Mouse (Mus musculus): Measurements from ENCODE around the gene Dvl3. TPM values are rescaled to one million over a fixed set of nuclear protein-coding genes. Genes with fewer than 3 reads are reported as not detected.
"Not testable (repeated sequence)": the region's sequence is repeated elsewhere in the genome, so short reads cannot be mapped to it uniquely, and the experiment has no call there.

The Dvl3 gene
- polyA plus RNA-seq, 1 experiment from 2014 or later: 25.2 TPM

GRCm38 (mm10) chr16:20477270-20477669, 39.5 kb upstream of the Dvl3 start:
- Histone ChIP-seq H3K36me3 (ENCODE audit: insufficient read depth) (no peaks in the 10 kb centered on the region), H3K4me3 (ENCODE audit: low read depth, low read length) (no peak overlapping the region), H3K27ac (ENCODE audit: low read depth) (peak overlapping the region; percentile 90), H3K4me2 (no peak overlapping the region), H3K27me3 (ENCODE audit: insufficient read depth, low read length) (no peaks in the 10 kb centered on the region), H3K9ac (no peak overlapping the region; the same call in 1 of the 2 replicates), H3K4me1 (ENCODE audit: insufficient read depth) (no peaks in the 10 kb centered on the region), H3K9me3 (ENCODE audit: low read depth, low read length) (no peaks in the 10 kb centered on the region)
- TF ChIP-seq CTCF (IDR thresholded peaks at IDR 0.05; ENCODE audit: low read depth): no peak
- 34% methylated on average over 3 of the region's 3 CpGs for WGBS
- ATAC-seq (ENCODE audit: insufficient read depth): peak; percentile 69
- peak; percentile 7 for DNase-seq

GRCm38 (mm10) chr16:20478504-20478903, 38.3 kb upstream of the Dvl3 start:
- no peak overlapping the region for H3K4me2 ChIP-seq
- no peaks in the 10 kb centered on the region for H3K36me3 ChIP-seq (ENCODE audit: insufficient read depth)
- no peaks in the 10 kb centered on the region for H3K27me3 ChIP-seq (ENCODE audit: insufficient read depth, low read length)
- DNase-seq (peak; percentile 46), ATAC-seq (ENCODE audit: insufficient read depth) (no peak)
- no peak overlapping the region for H3K9ac ChIP-seq
- no peak overlapping the region for H3K27ac ChIP-seq (ENCODE audit: low read depth)
- 42% methylated on average over 2 of the region's 2 CpGs for WGBS
- no peak overlapping the region for H3K4me3 ChIP-seq (ENCODE audit: low read depth, low read length)
- no peak for TF ChIP-seq CTCF (IDR thresholded peaks at IDR 0.05; ENCODE audit: low read depth)
- H3K9me3 ChIP-seq (ENCODE audit: low read depth, low read length): no peaks in the 10 kb centered on the region
- H3K4me1 ChIP-seq (ENCODE audit: insufficient read depth): no peaks in the 10 kb centered on the region

DNA sequence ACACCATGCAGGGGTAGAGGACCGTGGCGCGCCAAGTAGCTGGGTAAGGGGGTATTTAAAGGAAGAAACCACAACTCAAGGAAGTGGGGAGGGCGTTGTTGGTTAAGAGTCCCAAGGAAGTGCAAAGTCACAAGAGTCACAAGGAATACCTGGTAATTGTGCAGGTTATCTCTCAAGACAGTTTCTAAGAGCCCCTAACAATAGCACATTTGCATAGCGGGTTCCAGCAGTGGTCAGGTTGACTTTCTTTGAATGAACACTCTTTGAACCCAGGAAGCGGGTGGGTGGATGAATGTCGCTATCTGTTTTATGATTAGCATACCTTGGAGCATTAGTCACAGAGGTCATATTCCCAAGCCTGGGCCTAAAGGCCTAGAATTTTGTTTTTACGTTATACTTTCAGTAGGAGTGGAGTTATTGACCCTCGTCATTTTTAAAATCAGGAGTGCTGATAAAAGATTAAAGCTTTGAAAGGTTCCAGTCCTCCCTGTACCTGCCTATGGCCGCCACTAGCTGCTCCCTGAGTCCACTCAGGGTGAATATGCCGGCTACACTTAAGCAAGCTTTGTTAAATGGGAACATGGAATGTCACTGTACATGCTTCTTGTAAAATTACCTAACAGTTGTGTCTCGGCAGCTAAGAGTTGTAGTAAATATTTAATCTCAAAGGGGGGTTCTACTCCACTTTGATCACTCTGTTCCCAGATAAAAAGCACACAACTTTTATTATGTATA, 37.6 kb upstream of the Dvl3 start:
- 84% methylated on average over 12 of the region's 12 CpGs for WGBS
- not testable (repeated sequence) for H3K9ac ChIP-seq

GRCm38 (mm10) chr16:20480115-20480514, 36.7 kb upstream of the Dvl3 start:
- WGBS: 44% methylated on average over 3 of the region's 3 CpGs
- no peak overlapping the region for H3K27ac ChIP-seq (ENCODE audit: low read depth)
- peak; percentile 62 for DNase-seq
- no peaks in the 10 kb centered on the region for H3K27me3 ChIP-seq (ENCODE audit: insufficient read depth, low read length)
- H3K4me2 ChIP-seq: no peak overlapping the region
- peak; percentile 59 for TF ChIP-seq CTCF (IDR thresholded peaks at IDR 0.05; ENCODE audit: low read depth)
- no peak overlapping the region for H3K4me3 ChIP-seq (ENCODE audit: low read depth, low read length)
- H3K9me3 ChIP-seq (ENCODE audit: low read depth, low read length): no peaks in the 10 kb centered on the region
- H3K9ac ChIP-seq: no peak overlapping the region
- no peak for ATAC-seq (ENCODE audit: insufficient read depth)
- no peaks in the 10 kb centered on the region for H3K36me3 ChIP-seq (ENCODE audit: insufficient read depth)
- H3K4me1 ChIP-seq (ENCODE audit: insufficient read depth): no peaks in the 10 kb centered on the region

More for the DNA sequence above, 37.6 kb upstream of the Dvl3 start:
- not testable (repeated sequence) for H3K9me3 ChIP-seq (ENCODE audit: low read depth, low read length); H3K36me3 ChIP-seq (ENCODE audit: insufficient read depth); H3K4me1 ChIP-seq (ENCODE audit: insufficient read depth); H3K27ac ChIP-seq (ENCODE audit: low read depth); H3K4me2 ChIP-seq; H3K4me3 ChIP-seq (ENCODE audit: low read depth, low read length); ATAC-seq (ENCODE audit: insufficient read depth); H3K27me3 ChIP-seq (ENCODE audit: insufficient read depth, low read length); DNase-seq

DNA sequence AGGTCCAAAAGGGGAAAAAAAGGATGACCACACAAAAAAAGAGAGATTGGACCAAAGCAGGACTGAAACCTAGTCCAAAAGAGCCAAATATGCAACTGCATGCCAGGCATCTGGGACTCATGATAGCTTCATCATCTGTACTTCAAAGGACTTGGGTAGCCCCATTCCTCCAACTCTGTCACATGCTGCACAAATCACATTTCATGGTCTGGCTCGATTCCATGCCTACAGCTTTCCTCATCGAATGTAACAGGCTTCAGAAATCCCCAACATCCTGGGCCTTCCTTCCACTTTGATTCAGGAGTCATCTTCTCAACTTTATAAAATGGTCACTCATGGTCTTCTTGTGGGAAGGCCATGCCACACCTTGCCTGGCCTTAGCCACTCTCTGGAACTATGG, 35.0 kb upstream of the Dvl3 start:
- ATAC-seq (ENCODE audit: insufficient read depth) (no peak), DNase-seq (no peak)
- H3K9me3 ChIP-seq (ENCODE audit: low read depth, low read length): no peaks in the 10 kb centered on the region
- WGBS: 62% methylated on average over 2 of the region's 2 CpGs
- H3K4me1 ChIP-seq (ENCODE audit: insufficient read depth): no peaks in the 10 kb centered on the region
- no peaks in the 10 kb centered on the region for H3K27me3 ChIP-seq (ENCODE audit: insufficient read depth, low read length)
- no peak overlapping the region for H3K4me3 ChIP-seq (ENCODE audit: low read depth, low read length)
- no peak overlapping the region for H3K4me2 ChIP-seq
- no peak for TF ChIP-seq CTCF (IDR thresholded peaks at IDR 0.05; ENCODE audit: low read depth)
- no peak overlapping the region for H3K9ac ChIP-seq
- H3K27ac ChIP-seq (ENCODE audit: low read depth): no peak overlapping the region
- H3K36me3 ChIP-seq (ENCODE audit: insufficient read depth): no peaks in the 10 kb centered on the region

DNA sequence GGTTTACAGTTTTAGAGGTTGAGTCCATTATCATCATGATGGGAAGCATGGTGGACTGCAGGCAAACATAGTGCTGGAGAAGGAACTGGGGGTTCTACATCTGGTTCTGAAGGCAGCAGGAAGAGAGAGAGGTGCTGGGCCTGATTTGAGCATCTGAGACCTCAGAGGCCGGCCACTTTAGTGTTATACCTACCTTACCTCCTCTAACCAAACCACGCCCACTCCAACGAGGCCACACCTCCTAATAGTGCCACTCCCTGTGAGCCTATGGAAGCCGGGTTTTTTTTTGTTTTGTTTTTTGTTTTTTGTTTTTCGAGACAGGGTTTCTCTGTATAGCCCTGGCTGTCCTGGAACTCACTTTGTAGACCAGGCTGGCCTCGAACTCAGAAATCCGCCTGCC, 33.1 kb upstream of the Dvl3 start:
- not testable (repeated sequence) for H3K36me3 ChIP-seq (ENCODE audit: insufficient read depth); H3K4me1 ChIP-seq (ENCODE audit: insufficient read depth); H3K4me2 ChIP-seq; H3K9me3 ChIP-seq (ENCODE audit: low read depth, low read length); H3K27ac ChIP-seq (ENCODE audit: low read depth); DNase-seq; H3K27me3 ChIP-seq (ENCODE audit: insufficient read depth, low read length); H3K9ac ChIP-seq; ATAC-seq (ENCODE audit: insufficient read depth); H3K4me3 ChIP-seq (ENCODE audit: low read depth, low read length)
- WGBS: 81% methylated on average over 6 of the region's 7 CpGs

GRCm38 (mm10) chr16:20485061-20485460, 31.7 kb upstream of the Dvl3 start:
- no peaks in the 10 kb centered on the region for H3K36me3 ChIP-seq (ENCODE audit: insufficient read depth)
- no peak overlapping the region for H3K27ac ChIP-seq (ENCODE audit: low read depth)
- no peaks in the 10 kb centered on the region for H3K4me1 ChIP-seq (ENCODE audit: insufficient read depth)
- H3K4me3 ChIP-seq (ENCODE audit: low read depth, low read length): no peak overlapping the region
- DNase-seq (no peak), ATAC-seq (ENCODE audit: insufficient read depth) (no peak)
- H3K9ac ChIP-seq: no peak overlapping the region
- no peaks in the 10 kb centered on the region for H3K27me3 ChIP-seq (ENCODE audit: insufficient read depth, low read length)
- 38% methylated on average over 4 of the region's 4 CpGs for WGBS
- no peak for TF ChIP-seq CTCF (IDR thresholded peaks at IDR 0.05; ENCODE audit: low read depth)
- no peak overlapping the region for H3K4me2 ChIP-seq
- H3K9me3 ChIP-seq (ENCODE audit: low read depth, low read length): no peaks in the 10 kb centered on the region

Measured in lung, embryonic 14.5 days (tissue).